Comparison of ENCODE assay signal across 8 mouse cellular contexts in the genomic region with DNA sequence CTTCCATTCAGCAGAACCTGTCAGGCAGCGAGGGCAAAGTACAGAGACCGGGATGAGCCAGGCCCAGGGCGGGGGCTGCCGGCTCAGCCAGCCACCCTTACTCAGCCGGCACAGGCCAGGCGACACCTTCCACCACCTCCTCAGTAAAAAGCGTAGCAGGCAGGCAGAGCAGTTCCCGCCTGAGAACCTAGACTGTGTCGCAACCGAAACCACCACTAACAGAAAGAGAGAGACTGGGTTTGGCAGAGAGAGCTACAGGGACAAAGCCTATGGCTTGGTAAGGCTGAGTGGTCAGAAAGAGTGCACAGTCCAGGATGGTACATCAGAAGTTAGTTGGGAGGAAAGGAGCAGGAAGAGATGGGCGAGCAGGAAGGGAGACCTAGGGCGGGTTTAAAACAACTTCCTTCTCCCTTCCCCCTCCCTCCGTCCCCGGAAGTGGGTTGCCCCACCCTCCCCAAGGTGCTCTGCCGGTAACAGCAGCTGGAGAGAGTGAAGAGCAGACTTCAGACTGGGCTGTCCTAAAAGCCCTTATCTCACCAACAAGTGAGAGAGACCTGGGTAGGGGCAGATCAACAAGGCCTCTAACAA. TPM values are rescaled to one million over a fixed set of nuclear protein-coding genes. Genes with fewer than 3 reads are reported as not detected.
A peak's percentile ranks its signal among the peaks of the same experiment; 100 is the strongest.
DNase-seq lines count a peak whose midpoint lies in the region; ATAC-seq lines count a peak whose summit lies in the region.

No protein-coding gene starts in this region.

- 74% methylated on average over 15 of the region's 15 CpGs for WGBS in hindbrain, embryonic 10.5 days
- WGBS in hindbrain, embryonic 12.5 days = 82% methylated on average over 15 of the region's 15 CpGs
- 55% methylated on average over 15 of the region's 15 CpGs for WGBS in embryonic facial prominence, embryonic 11.5 days

- peaks cover 52% of the 10 kb centered on the region for H3K36me3 ChIP-seq in hindbrain, embryonic 10.5 days
- H3K36me3 ChIP-seq in hindbrain, embryonic 12.5 days = peaks cover 8% of the 10 kb centered on the region; the same call in 1 of the 2 replicates
- H3K36me3 ChIP-seq in embryonic facial prominence, embryonic 11.5 days (replicated peaks; ENCODE audit: control insufficient read depth, insufficient read depth, low read depth, low read length) = no peaks in the 10 kb centered on the region; the same call in 1 of the 2 replicates

- H3K9me3 ChIP-seq in hindbrain, embryonic 10.5 days = no peaks in the 10 kb centered on the region
- H3K9me3 ChIP-seq in hindbrain, embryonic 12.5 days (replicated peaks) = no peaks in the 10 kb centered on the region
- no peaks in the 10 kb centered on the region for H3K9me3 ChIP-seq in embryonic facial prominence, embryonic 11.5 days (replicated peaks; ENCODE audit: control insufficient read depth, low read length)

- H3K27me3 ChIP-seq in hindbrain, embryonic 10.5 days (ENCODE audit: insufficient read depth, poor library complexity, severe bottlenecking) = no peaks in the 10 kb centered on the region
- H3K27me3 ChIP-seq in hindbrain, embryonic 12.5 days = no peaks in the 10 kb centered on the region
- no peaks in the 10 kb centered on the region for H3K27me3 ChIP-seq in embryonic facial prominence, embryonic 11.5 days (ENCODE audit: control insufficient read depth, insufficient read depth, low read length)

- no peak for ATAC-seq in hindbrain, embryonic 12.5 days (ENCODE audit: low FRiP score)
- 0 out of 2 replicates have a peak, but pooled peaks have one; percentile 44 for ATAC-seq in embryonic facial prominence, embryonic 11.5 days (replicated peaks; ENCODE audit: insufficient number of reproducible peaks, low FRiP score, low TSS enrichment, low read depth)
- ATAC-seq in megakaryocyte-erythroid progenitor cell, adult 5-6 weeks (replicated peaks; ENCODE audit: low FRiP score, low TSS enrichment, poor library complexity, severe bottlenecking) = peak; percentile 64

- no peak overlapping the region; the same call in 1 of the 2 replicates for H3K4me2 ChIP-seq in hindbrain, embryonic 12.5 days (replicated peaks)
- no peak overlapping the region for H3K4me2 ChIP-seq in embryonic facial prominence, embryonic 11.5 days (ENCODE audit: low read depth, low read length)

- peak overlapping the region; percentile 57 for H3K27ac ChIP-seq in hindbrain, embryonic 10.5 days
- no peak overlapping the region for H3K27ac ChIP-seq in hindbrain, embryonic 12.5 days
- H3K27ac ChIP-seq in embryonic facial prominence, embryonic 11.5 days (replicated peaks; ENCODE audit: low read depth, low read length) = no peak overlapping the region

- H3K4me1 ChIP-seq in hindbrain, embryonic 10.5 days (replicated peaks) = peaks cover 38% of the 10 kb centered on the region
- H3K4me1 ChIP-seq in hindbrain, embryonic 12.5 days = peaks cover 30% of the 10 kb centered on the region
- no peaks in the 10 kb centered on the region for H3K4me1 ChIP-seq in embryonic facial prominence, embryonic 11.5 days (ENCODE audit: control insufficient read depth, insufficient read depth, low read length)

- DNase-seq in hindbrain, embryonic 10.5 days (ENCODE audit: low spot score) = no peak
- DNase-seq in embryonic facial prominence, embryonic 11.5 days (ENCODE audit: low spot score) = no peak
- peak; percentile 80 to 82 for DNase-seq in kidney, postnatal 36 days
- DNase-seq in MN1 (ENCODE audit: low spot score) = no peak
- no peak for DNase-seq in cerebellum, postnatal 4 days (ENCODE audit: low spot score in 2 of 2)
- DNase-seq in left cerebral cortex, adult 11 months (ENCODE audit: low spot score) = no peak

- no peak overlapping the region for H3K9ac ChIP-seq in hindbrain, embryonic 12.5 days
- H3K9ac ChIP-seq in embryonic facial prominence, embryonic 11.5 days (replicated peaks; ENCODE audit: low read length) = 0 out of 2 replicates have a peak overlapping the region, but pooled peaks have one; percentile 22

- H3K4me3 ChIP-seq in hindbrain, embryonic 10.5 days = peak overlapping the region; percentile 18; the same call in 1 of the 2 replicates
- no peak overlapping the region for H3K4me3 ChIP-seq in hindbrain, embryonic 12.5 days
- no peak overlapping the region for H3K4me3 ChIP-seq in embryonic facial prominence, embryonic 11.5 days (ENCODE audit: low read depth, low read length)

RNA-seq across cellular contexts. Expression of a gene that starts 28.0 kb away (rescaled TPM):
- 72.0 and 79.1 TPM in 2 replicates for polyA plus RNA-seq in hindbrain, embryonic 10.5 days (2016; fragmentation: Nextera tagmentation; extraction: Ambion mirVana)
- 62.5 and 66.6 TPM in 2 replicates for polyA plus RNA-seq in hindbrain, embryonic 12.5 days (2016; fragmentation: Nextera tagmentation; extraction: Ambion mirVana)
- 17.6 and 18.8 TPM in 2 replicates for polyA plus RNA-seq in embryonic facial prominence, embryonic 11.5 days (2014; fragmentation: Nextera tagmentation; extraction: Ambion mirVana)
- total RNA-seq in megakaryocyte-erythroid progenitor cell, adult 5-6 weeks (2014; fragmentation: Nextera tagmentation) = 5.0 and 5.4 TPM in 2 replicates
- total RNA-seq in megakaryocyte-erythroid progenitor cell, adult 5-6 weeks (2017) = 4.0 and 19.5 TPM in 2 replicates

RNA-seq across cellular contexts. Expression of a gene that starts 46.5 kb away (rescaled TPM):
- 47.0 and 56.5 TPM in 2 replicates for polyA plus RNA-seq in hindbrain, embryonic 10.5 days (2016; fragmentation: Nextera tagmentation; extraction: Ambion mirVana)
- 62.1 and 64.2 TPM in 2 replicates for polyA plus RNA-seq in hindbrain, embryonic 12.5 days (2016; fragmentation: Nextera tagmentation; extraction: Ambion mirVana)
- 32.4 and 39.4 TPM in 2 replicates for polyA plus RNA-seq in embryonic facial prominence, embryonic 11.5 days (2014; fragmentation: Nextera tagmentation; extraction: Ambion mirVana)
- 57.1 and 106 TPM in 2 replicates for total RNA-seq in megakaryocyte-erythroid progenitor cell, adult 5-6 weeks (2014; fragmentation: Nextera tagmentation)
- total RNA-seq in megakaryocyte-erythroid progenitor cell, adult 5-6 weeks (2017) = 14.6 and 28.7 TPM in 2 replicates

RNA-seq across cellular contexts. Expression of a gene that starts 54.2 kb away (rescaled TPM):
- polyA plus RNA-seq in hindbrain, embryonic 10.5 days (2016; fragmentation: Nextera tagmentation; extraction: Ambion mirVana) = 89.8 and 96.5 TPM in 2 replicates
- polyA plus RNA-seq in hindbrain, embryonic 12.5 days (2016; fragmentation: Nextera tagmentation; extraction: Ambion mirVana) = 75.9 and 77.6 TPM in 2 replicates
- polyA plus RNA-seq in embryonic facial prominence, embryonic 11.5 days (2014; fragmentation: Nextera tagmentation; extraction: Ambion mirVana) = 82.9 and 88.0 TPM in 2 replicates
- total RNA-seq in megakaryocyte-erythroid progenitor cell, adult 5-6 weeks (2014; fragmentation: Nextera tagmentation) = 66.8 and 78.6 TPM in 2 replicates
- total RNA-seq in megakaryocyte-erythroid progenitor cell, adult 5-6 weeks (2017) = 45.4 and 49.0 TPM in 2 replicates

Comparison
In these comparisons a context has a peak if more than half of its experiments do, and no peak if none do; other contexts are left out.
1. DNase-seq: peak in kidney, postnatal 36 days (2 of 2); none in hindbrain, embryonic 10.5 days (single experiment), embryonic facial prominence, embryonic 11.5 days (single experiment), MN1 (single experiment), cerebellum, postnatal 4 days (0 of 2) and left cerebral cortex, adult 11 months (single experiment).